Mouse (Mus musculus) spleen, adult 2 months (tissue): ENCODE measurements at regions not wholly inside any gene's neighbourhood (a gene's known extent, or its start where the extent isn't known, plus 50 kb on each side); places are given as distances from the start of the nearest gene placed in this dataset.

Source experiments
- CTCF ChIP-seq: fragments of 200-500 bp; IDR thresholded peaks from 2 replicates; pipeline ENCODE4 v1.5.1; 2011; ENCODE audit warnings: mild to moderate bottlenecking, inconsistent platforms; ENCODE audit not compliant: insufficient read depth, insufficient read length, insufficient replicate concordance; ENCODE audit errors: extremely low read depth
- POLR2A ChIP-seq: fragments of 200-500 bp; IDR thresholded peaks from 2 replicates; pipeline ENCODE4 v1.6.1; 2011; ENCODE audit warnings: low read depth, low read length, inconsistent platforms

- TF ChIP-seq CTCF, result no peak
- no peak for TF ChIP-seq POLR2A
Observed at GRCm38 (mm10) chr10:25112449-25113171, 185.3 kb upstream of the Arg1 start.
